Mouse (Mus musculus): Measurements from ENCODE around the gene Sptbn4. TPM values are rescaled to one million over a fixed set of nuclear protein-coding genes. Genes with fewer than 3 reads are reported as not detected.
A peak's percentile ranks its signal among the peaks of the same experiment; 100 is the strongest.

Sptbn4 gene
- polyA plus RNA-seq, 1 experiment from 2014 or later = 0.57 TPM

DNA sequence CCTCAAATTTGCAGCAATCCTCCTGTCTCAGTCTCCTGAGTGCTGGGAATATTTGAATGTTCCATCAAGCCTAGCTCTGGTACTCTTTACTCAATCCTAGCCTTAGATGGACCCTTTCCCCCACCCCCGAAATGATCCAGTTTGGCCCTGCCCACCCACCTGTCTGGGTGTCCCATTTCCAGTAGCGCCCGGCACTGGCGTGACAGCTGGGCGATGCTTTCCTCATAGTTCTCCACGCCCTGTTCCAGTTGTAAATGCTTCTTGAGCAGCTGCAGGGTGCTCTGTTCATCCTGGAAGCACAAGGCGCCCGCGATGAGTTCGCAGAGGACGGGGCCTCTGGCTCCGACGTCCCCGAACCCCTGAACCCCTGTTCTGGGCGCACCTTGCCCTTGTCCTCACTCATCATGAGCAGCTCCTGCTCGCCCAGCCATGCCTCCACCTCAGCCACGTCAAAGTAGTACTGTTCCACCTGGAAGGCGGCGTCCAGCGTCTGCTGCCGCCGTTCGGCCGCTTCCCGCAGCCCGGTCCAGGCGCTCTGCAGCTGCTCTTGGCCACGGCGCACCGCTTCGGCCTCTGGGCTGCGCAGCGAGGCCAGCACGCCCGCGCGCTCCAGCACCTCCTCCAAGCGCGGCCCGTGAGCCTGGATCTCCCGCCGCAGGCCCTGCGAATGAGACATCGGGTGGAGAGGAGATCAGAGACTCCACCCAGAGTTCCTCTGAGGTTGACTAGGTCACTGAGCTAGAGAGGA, 75.6 kb downstream of the Sptbn4 start:
- ATAC-seq (ENCODE audit: low FRiP score) (no peak), DNase-seq (ENCODE audit: low spot score) (peak; percentile 40)
- WGBS = 6% methylated on average over 43 of the region's 44 CpGs
- no peak overlapping the region for H3K27ac ChIP-seq (ENCODE audit: low read depth, low read length)
- H3K27me3 ChIP-seq (ENCODE audit: control insufficient read depth, insufficient read depth, low read length) = peaks cover 89% of the 10 kb centered on the region
- H3K4me1 ChIP-seq (replicated peaks; ENCODE audit: control insufficient read depth, insufficient read depth, low read length) = no peaks in the 10 kb centered on the region; the same call in 1 of the 2 replicates
- 0 out of 2 replicates have a peak overlapping the region, but pooled peaks have one; percentile 7 for H3K4me2 ChIP-seq (replicated peaks; ENCODE audit: low read depth, low read length)
- peaks cover 8% of the 10 kb centered on the region; the same call in 1 of the 2 replicates for H3K9me3 ChIP-seq (ENCODE audit: control insufficient read depth, low read length)
- H3K4me3 ChIP-seq (ENCODE audit: low read depth, low read length) = peak overlapping the region; percentile 16; the same call in 1 of the 2 replicates
- no peak overlapping the region for H3K9ac ChIP-seq (ENCODE audit: low read depth, low read length)
- no peaks in the 10 kb centered on the region for H3K36me3 ChIP-seq (ENCODE audit: control insufficient read depth, insufficient read depth, low read length)

GRCm38 (mm10) chr7:27369111-27369510, 78.4 kb downstream of the Sptbn4 start:
- Histone ChIP-seq H3K27ac (ENCODE audit: low read depth, low read length) (no peak overlapping the region), H3K27me3 (ENCODE audit: control insufficient read depth, insufficient read depth, low read length) (peaks cover 99% of the 10 kb centered on the region), H3K4me2 (replicated peaks; ENCODE audit: low read depth, low read length) (no peak overlapping the region), H3K9me3 (ENCODE audit: control insufficient read depth, low read length) (peaks cover 8% of the 10 kb centered on the region; the same call in 1 of the 2 replicates), H3K4me1 (replicated peaks; ENCODE audit: control insufficient read depth, insufficient read depth, low read length) (no peaks in the 10 kb centered on the region; the same call in none of the 2 replicates), H3K36me3 (ENCODE audit: control insufficient read depth, insufficient read depth, low read length) (no peaks in the 10 kb centered on the region), H3K9ac (ENCODE audit: low read depth, low read length) (no peak overlapping the region), H3K4me3 (ENCODE audit: low read depth, low read length) (no peak overlapping the region)
- ATAC-seq (ENCODE audit: low FRiP score) (no peak), DNase-seq (ENCODE audit: low spot score) (no peak)
- 85% methylated on average over 19 of the region's 19 CpGs for WGBS

GRCm38 (mm10) chr7:27367976-27368375, 79.5 kb downstream of the Sptbn4 start:
- H3K27ac ChIP-seq (ENCODE audit: low read depth, low read length) = no peak overlapping the region
- no peak for DNase-seq (ENCODE audit: low spot score)
- peaks cover 8% of the 10 kb centered on the region; the same call in 1 of the 2 replicates for H3K9me3 ChIP-seq (ENCODE audit: control insufficient read depth, low read length)
- no peak for ATAC-seq (ENCODE audit: low FRiP score)
- no peak overlapping the region for H3K9ac ChIP-seq (ENCODE audit: low read depth, low read length)
- H3K36me3 ChIP-seq (ENCODE audit: control insufficient read depth, insufficient read depth, low read length) = no peaks in the 10 kb centered on the region
- H3K4me3 ChIP-seq (ENCODE audit: low read depth, low read length) = no peak overlapping the region; the same call in 1 of the 2 replicates
- H3K4me2 ChIP-seq (replicated peaks; ENCODE audit: low read depth, low read length) = no peak overlapping the region; the same call in 1 of the 2 replicates
- peaks cover 99% of the 10 kb centered on the region for H3K27me3 ChIP-seq (ENCODE audit: control insufficient read depth, insufficient read depth, low read length)
- H3K4me1 ChIP-seq (replicated peaks; ENCODE audit: control insufficient read depth, insufficient read depth, low read length) = no peaks in the 10 kb centered on the region; the same call in none of the 2 replicates
- WGBS = 14% methylated on average over 11 of the region's 11 CpGs

GRCm38 (mm10) chr7:27366082-27366844, 81.2 kb downstream of the Sptbn4 start:
- ATAC-seq (ENCODE audit: low FRiP score) = no peak
- no peak overlapping the region for H3K27ac ChIP-seq (ENCODE audit: low read depth, low read length)
- H3K36me3 ChIP-seq (ENCODE audit: control insufficient read depth, insufficient read depth, low read length) = no peaks in the 10 kb centered on the region
- 47% methylated on average over 21 of the region's 21 CpGs for WGBS
- H3K4me2 ChIP-seq (replicated peaks; ENCODE audit: low read depth, low read length) = no peak overlapping the region
- no peak for DNase-seq (ENCODE audit: low spot score)
- no peak overlapping the region for H3K9ac ChIP-seq (ENCODE audit: low read depth, low read length)
- H3K4me1 ChIP-seq (replicated peaks; ENCODE audit: control insufficient read depth, insufficient read depth, low read length) = no peaks in the 10 kb centered on the region; the same call in none of the 2 replicates
- peaks cover 8% of the 10 kb centered on the region; the same call in 1 of the 2 replicates for H3K9me3 ChIP-seq (ENCODE audit: control insufficient read depth, low read length)
- peaks cover 88% of the 10 kb centered on the region for H3K27me3 ChIP-seq (ENCODE audit: control insufficient read depth, insufficient read depth, low read length)
- H3K4me3 ChIP-seq (ENCODE audit: low read depth, low read length) = no peak overlapping the region

- Histone ChIP-seq H3K4me2 (replicated peaks; ENCODE audit: low read depth, low read length) (no peak overlapping the region), H3K27me3 (ENCODE audit: control insufficient read depth, insufficient read depth, low read length) (peaks cover 70% of the 10 kb centered on the region), H3K4me1 (replicated peaks; ENCODE audit: control insufficient read depth, insufficient read depth, low read length) (no peaks in the 10 kb centered on the region; the same call in none of the 2 replicates), H3K9ac (ENCODE audit: low read depth, low read length) (no peak overlapping the region), H3K27ac (ENCODE audit: low read depth, low read length) (no peak overlapping the region), H3K9me3 (ENCODE audit: control insufficient read depth, low read length) (no peaks in the 10 kb centered on the region), H3K36me3 (ENCODE audit: control insufficient read depth, insufficient read depth, low read length) (no peaks in the 10 kb centered on the region), H3K4me3 (ENCODE audit: low read depth, low read length) (no peak overlapping the region)
- no peak for ATAC-seq (ENCODE audit: low FRiP score)
- DNase-seq (ENCODE audit: low spot score) = no peak
- WGBS = 4% methylated on average over 29 of the region's 29 CpGs
Measured at GRCm38 (mm10) chr7:27364379-27364778, 83.1 kb downstream of the Sptbn4 start.

DNA sequence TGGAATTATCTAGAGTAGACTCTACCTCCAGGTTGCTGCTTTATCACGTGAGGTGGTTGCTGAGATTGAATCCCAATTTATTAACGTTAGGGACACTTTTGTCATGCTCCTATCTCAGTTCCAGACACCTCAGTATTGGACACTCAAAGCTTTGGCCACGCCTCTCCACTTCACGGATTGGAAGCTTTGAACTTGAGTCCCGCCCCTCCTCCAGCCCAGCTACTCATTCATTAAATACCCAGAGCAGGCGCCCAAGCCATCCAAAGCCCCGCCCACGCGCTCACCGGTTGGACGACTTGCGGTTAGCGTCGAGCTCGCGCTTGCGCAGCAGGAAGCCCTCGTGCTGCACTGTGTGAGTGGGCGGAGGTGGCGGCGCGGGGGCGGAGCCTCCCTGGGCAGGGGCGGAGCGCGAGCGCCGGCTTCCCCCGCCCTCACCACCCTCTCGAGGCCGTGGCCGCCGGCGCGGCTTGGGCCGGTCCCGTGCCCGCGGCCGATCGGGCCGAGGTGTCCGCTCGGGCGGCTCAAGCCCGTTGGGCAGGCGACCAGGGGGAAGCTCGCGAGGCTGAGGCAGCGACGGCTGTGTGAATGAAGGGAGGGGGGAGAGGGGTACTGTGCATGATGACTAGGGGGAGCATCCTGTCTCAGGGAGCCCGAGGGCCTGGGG, 86.1 kb downstream of the Sptbn4 start:
- Histone ChIP-seq H3K4me3 (ENCODE audit: low read depth, low read length) (peak overlapping the region; percentile 44), H3K27ac (ENCODE audit: low read depth, low read length) (no peak overlapping the region), H3K4me1 (replicated peaks; ENCODE audit: control insufficient read depth, insufficient read depth, low read length) (peaks cover 5% of the 10 kb centered on the region), H3K4me2 (replicated peaks; ENCODE audit: low read depth, low read length) (peak overlapping the region; percentile 54), H3K9ac (ENCODE audit: low read depth, low read length) (peak overlapping the region; percentile 48; the same call in 1 of the 2 replicates), H3K9me3 (ENCODE audit: control insufficient read depth, low read length) (no peaks in the 10 kb centered on the region), H3K27me3 (ENCODE audit: control insufficient read depth, insufficient read depth, low read length) (peaks cover 54% of the 10 kb centered on the region), H3K36me3 (ENCODE audit: control insufficient read depth, insufficient read depth, low read length) (no peaks in the 10 kb centered on the region)
- WGBS = under 1% methylated on average over 50 of the region's 52 CpGs
- ATAC-seq (ENCODE audit: low FRiP score) (peak; percentile 93), DNase-seq (ENCODE audit: low spot score) (peak; percentile 100)

GRCm38 (mm10) chr7:27360749-27361148, 86.7 kb downstream of the Sptbn4 start:
- ATAC-seq (ENCODE audit: low FRiP score) = no peak
- no peak overlapping the region for H3K27ac ChIP-seq (ENCODE audit: low read depth, low read length)

GRCm38 (mm10) chr7:27359706-27360358, 87.7 kb downstream of the Sptbn4 start:
- WGBS = 84% methylated on average over 9 of the region's 9 CpGs
- peaks cover 40% of the 10 kb centered on the region for H3K27me3 ChIP-seq (ENCODE audit: control insufficient read depth, insufficient read depth, low read length)

More at GRCm38 (mm10) chr7:27360749-27361148, 86.7 kb downstream of the Sptbn4 start:
- 62% methylated on average over 6 of the region's 6 CpGs for WGBS
- no peak overlapping the region for H3K4me2 ChIP-seq (replicated peaks; ENCODE audit: low read depth, low read length)
- no peaks in the 10 kb centered on the region for H3K36me3 ChIP-seq (ENCODE audit: control insufficient read depth, insufficient read depth, low read length)
- no peak overlapping the region for H3K9ac ChIP-seq (ENCODE audit: low read depth, low read length)
- H3K4me3 ChIP-seq (ENCODE audit: low read depth, low read length) = no peak overlapping the region
- H3K4me1 ChIP-seq (replicated peaks; ENCODE audit: control insufficient read depth, insufficient read depth, low read length) = peaks cover 5% of the 10 kb centered on the region
- peaks cover 49% of the 10 kb centered on the region for H3K27me3 ChIP-seq (ENCODE audit: control insufficient read depth, insufficient read depth, low read length)
- H3K9me3 ChIP-seq (ENCODE audit: control insufficient read depth, low read length) = no peaks in the 10 kb centered on the region
- DNase-seq (ENCODE audit: low spot score) = no peak

More at GRCm38 (mm10) chr7:27359706-27360358, 87.7 kb downstream of the Sptbn4 start:
- no peak overlapping the region for H3K4me3 ChIP-seq (ENCODE audit: low read depth, low read length)
- peaks cover 5% of the 10 kb centered on the region for H3K4me1 ChIP-seq (replicated peaks; ENCODE audit: control insufficient read depth, insufficient read depth, low read length)
- ATAC-seq (ENCODE audit: low FRiP score) (no peak), DNase-seq (ENCODE audit: low spot score) (no peak)
- no peaks in the 10 kb centered on the region for H3K9me3 ChIP-seq (ENCODE audit: control insufficient read depth, low read length)
- H3K9ac ChIP-seq (ENCODE audit: low read depth, low read length) = no peak overlapping the region
- H3K36me3 ChIP-seq (ENCODE audit: control insufficient read depth, insufficient read depth, low read length) = no peaks in the 10 kb centered on the region
- no peak overlapping the region for H3K4me2 ChIP-seq (replicated peaks; ENCODE audit: low read depth, low read length)
- no peak overlapping the region for H3K27ac ChIP-seq (ENCODE audit: low read depth, low read length)
